Mouse (Mus musculus) adipocyte (in vitro differentiated cells): ENCODE measurements around the gene Cdc42ep2.
A peak's percentile ranks its signal among the peaks of the same experiment; 100 is the strongest.

Experiments
- DNase-seq: peaks from one replicate; pipeline ENCODE4 v3.0.0-alpha.2; 2016; ENCODE audit warnings: low spot score

Cdc42ep2 gene

GRCm38 (mm10) chr19:5924713-5925093 lies at the start of gene Cdc42ep2:
Cdc42ep2 (minus strand) TSS chr19:5924816.
- peak; percentile 99 for DNase-seq

GRCm38 (mm10) chr19:5967664-5968063 lies 43.0 kb upstream of the Cdc42ep2 start:
- DNase-seq = no peak

- DNase-seq = no peak
These were observed 42.2 kb upstream of the Cdc42ep2 start for GRCm38 (mm10) chr19:5966786-5967185.

- DNase-seq = no peak
These were observed 41.3 kb upstream of the Cdc42ep2 start for GRCm38 (mm10) chr19:5965910-5966309.

- peak; percentile 94 for DNase-seq
These were observed 40.7 kb upstream of the Cdc42ep2 start for GRCm38 (mm10) chr19:5965280-5965679.

GRCm38 (mm10) chr19:5964804-5965203 lies 40.2 kb upstream of the Cdc42ep2 start:
- no peak for DNase-seq

- DNase-seq = peak; percentile 84
These were observed 39.4 kb upstream of the Cdc42ep2 start, which contains the start of gene Pola2 for GRCm38 (mm10) chr19:5963883-5964562. Pola2 (minus strand) TSS chr19:5964202.

GRCm38 (mm10) chr19:5962651-5963050 lies 38.0 kb upstream of the Cdc42ep2 start:
- no peak for DNase-seq

GRCm38 (mm10) chr19:5957371-5957770 lies 32.8 kb upstream of the Cdc42ep2 start:
- DNase-seq = no peak

GRCm38 (mm10) chr19:5956685-5957084 lies 32.1 kb upstream of the Cdc42ep2 start:
- DNase-seq = peak; percentile 97

GRCm38 (mm10) chr19:5955704-5956670 lies 31.4 kb upstream of the Cdc42ep2 start:
- peak; percentile 92 for DNase-seq

- DNase-seq = no peak
These were observed 30.3 kb upstream of the Cdc42ep2 start for GRCm38 (mm10) chr19:5954936-5955335.

GRCm38 (mm10) chr19:5954031-5954710 lies 29.6 kb upstream of the Cdc42ep2 start:
- DNase-seq = no peak

GRCm38 (mm10) chr19:5953201-5953770 lies 28.7 kb upstream of the Cdc42ep2 start:
- DNase-seq = no peak

- no peak for DNase-seq
These were observed 27.6 kb upstream of the Cdc42ep2 start for GRCm38 (mm10) chr19:5952071-5952691.

- no peak for DNase-seq
These were observed 27.0 kb upstream of the Cdc42ep2 start for GRCm38 (mm10) chr19:5951631-5952030.

- no peak for DNase-seq
These were observed 25.6 kb upstream of the Cdc42ep2 start for GRCm38 (mm10) chr19:5950218-5950617.

- DNase-seq = no peak
These were observed 21.3 kb upstream of the Cdc42ep2 start for GRCm38 (mm10) chr19:5945891-5946290.

- DNase-seq = peak; percentile 61
These were observed 20.4 kb upstream of the Cdc42ep2 start for GRCm38 (mm10) chr19:5945027-5945426.

GRCm38 (mm10) chr19:5944145-5944544 lies 19.5 kb upstream of the Cdc42ep2 start:
- DNase-seq = no peak

- no peak for DNase-seq
These were observed 18.8 kb upstream of the Cdc42ep2 start for GRCm38 (mm10) chr19:5943404-5943803.

GRCm38 (mm10) chr19:5942581-5942980 lies 18.0 kb upstream of the Cdc42ep2 start:
- DNase-seq = no peak
